Mouse (Mus musculus) liver, adult (tissue): Measurements from ENCODE around the gene Brms1.

Experiments
- GATA4 ChIP-seq: IDR thresholded peaks from 2 replicates; pipeline ENCODE4 v1.6.1; 2014; ENCODE audit warnings: mild to moderate bottlenecking, low read length; ENCODE audit not compliant: insufficient replicate concordance

Gene Brms1

GRCm38 (mm10) chr19:5052166-5052822 is 11.1 kb downstream of the Brms1 start:
- TF ChIP-seq GATA4 = no peak

- no peak for TF ChIP-seq GATA4
Observed at GRCm38 (mm10) chr19:5052853-5053252, 11.7 kb downstream of the Brms1 start.

GRCm38 (mm10) chr19:5053909-5054308 is 12.8 kb downstream of the Brms1 start:
- TF ChIP-seq GATA4 = no peak

GRCm38 (mm10) chr19:5056251-5056650 is 15.1 kb downstream of the Brms1 start:
- TF ChIP-seq GATA4 = no peak

GRCm38 (mm10) chr19:5057876-5058775 is 17.0 kb downstream of the Brms1 start:
- no peak for TF ChIP-seq GATA4

- TF ChIP-seq GATA4 = no peak
Observed at GRCm38 (mm10) chr19:5058801-5059771, 17.9 kb downstream of the Brms1 start.

GRCm38 (mm10) chr19:5060365-5061330 is 19.5 kb downstream of the Brms1 start:
- no peak for TF ChIP-seq GATA4

- TF ChIP-seq GATA4 = no peak
Observed at GRCm38 (mm10) chr19:5062041-5062440, 20.9 kb downstream of the Brms1 start.

- TF ChIP-seq GATA4 = no peak
Observed at GRCm38 (mm10) chr19:5062446-5062845, 21.3 kb downstream of the Brms1 start.

- no peak for TF ChIP-seq GATA4
Observed at GRCm38 (mm10) chr19:5065104-5065503, 23.9 kb downstream of the Brms1 start.

- TF ChIP-seq GATA4 = no peak
Observed at GRCm38 (mm10) chr19:5067040-5067799, 26.1 kb downstream of the Brms1 start.

GRCm38 (mm10) chr19:5067867-5068569 is 26.9 kb downstream of the Brms1 start, which contains the start of gene Cd248:
TSS of gene Cd248 (plus strand) at chr19:5068078.
- no peak for TF ChIP-seq GATA4
